Mouse (Mus musculus): ENCODE data around the gene Hdgfl3. TPM values are rescaled to one million over a fixed set of nuclear protein-coding genes. Genes with fewer than 3 reads are reported as not detected.
A peak's percentile ranks its signal among the peaks of the same experiment; 100 is the strongest.

Hdgfl3 gene
- 22.8 and 26.2 TPM in 2 replicates for polyA plus RNA-seq (2016; fragmentation: Nextera tagmentation; extraction: Ambion mirVana)

DNA sequence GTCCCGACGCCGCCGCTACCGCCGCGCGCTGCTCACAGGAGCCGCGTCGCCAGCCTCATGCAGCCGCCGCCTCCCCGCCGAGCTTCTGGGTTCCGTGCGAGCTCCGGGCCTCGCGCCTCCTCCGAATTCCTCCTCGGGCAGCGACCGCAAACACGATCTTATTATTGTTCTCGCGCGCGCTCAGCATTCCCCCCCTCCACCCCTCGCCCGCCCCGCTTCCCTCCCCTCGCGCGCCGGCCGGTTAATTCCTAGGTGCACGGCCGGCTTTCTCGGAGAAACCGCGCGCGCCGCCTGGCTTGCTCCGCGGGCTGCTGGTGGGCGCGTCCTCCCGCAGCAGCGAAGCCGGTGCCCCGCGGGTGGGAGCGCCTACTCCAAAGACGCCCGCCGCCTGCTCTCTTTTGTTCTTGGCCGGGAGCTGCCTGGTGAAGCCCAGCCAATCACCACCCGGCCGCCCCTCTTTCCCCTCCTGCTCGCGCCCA lies at the start of gene Hdgfl3:
Gene Hdgfl3 (minus strand): TSS at position 207 of the 479 bp plus-strand sequence.
- H3K4me3 ChIP-seq, result peak within 1 kb of the TSS; percentile 89
- DNase-seq (ENCODE audit: low spot score), result peak; percentile 85
- no peaks in the 10 kb centered on the region for H3K36me3 ChIP-seq
- H3K9me3 ChIP-seq (replicated peaks), result no peaks in the 10 kb centered on the region
- peaks cover 32% of the 10 kb centered on the region for H3K4me1 ChIP-seq
- peaks cover 24% of the 10 kb centered on the region for H3K27me3 ChIP-seq (ENCODE audit: low read depth, poor library complexity, severe bottlenecking)
- WGBS, result under 1% methylated on average over 46 of the region's 63 CpGs
- H3K27ac ChIP-seq (replicated peaks), result peak within 1 kb of the TSS; percentile 98

DNA sequence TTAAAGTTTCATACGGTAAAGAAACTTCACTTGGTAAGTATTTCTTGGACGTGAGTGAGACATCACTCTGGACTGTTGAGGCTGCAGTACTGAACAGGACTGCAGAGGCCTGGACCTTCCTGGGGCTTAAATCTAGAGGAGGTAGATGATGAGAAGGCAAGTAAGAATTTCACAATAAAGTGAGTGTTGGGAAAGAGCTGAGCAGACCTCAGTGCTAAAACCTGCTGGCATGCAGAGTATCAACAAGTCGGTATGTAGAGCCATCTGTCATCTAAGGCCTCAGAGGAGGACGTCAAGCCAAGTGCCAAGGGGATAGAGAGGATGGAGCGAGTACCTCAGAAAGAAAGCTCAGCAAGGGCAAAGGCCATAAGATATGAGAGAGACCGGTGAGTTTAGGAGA lies 49.4 kb upstream of the Hdgfl3 start:
- DNase-seq (ENCODE audit: low spot score), result no peak
- H3K4me1 ChIP-seq, result no peaks in the 10 kb centered on the region
- H3K27ac ChIP-seq (replicated peaks), result no peak overlapping the region
- H3K36me3 ChIP-seq, result no peaks in the 10 kb centered on the region
- 87% methylated on average over 6 of the region's 6 CpGs for WGBS
- H3K4me3 ChIP-seq, result no peak overlapping the region
- peaks cover 29% of the 10 kb centered on the region for H3K27me3 ChIP-seq (ENCODE audit: low read depth, poor library complexity, severe bottlenecking)
- no peaks in the 10 kb centered on the region for H3K9me3 ChIP-seq (replicated peaks)

DNA sequence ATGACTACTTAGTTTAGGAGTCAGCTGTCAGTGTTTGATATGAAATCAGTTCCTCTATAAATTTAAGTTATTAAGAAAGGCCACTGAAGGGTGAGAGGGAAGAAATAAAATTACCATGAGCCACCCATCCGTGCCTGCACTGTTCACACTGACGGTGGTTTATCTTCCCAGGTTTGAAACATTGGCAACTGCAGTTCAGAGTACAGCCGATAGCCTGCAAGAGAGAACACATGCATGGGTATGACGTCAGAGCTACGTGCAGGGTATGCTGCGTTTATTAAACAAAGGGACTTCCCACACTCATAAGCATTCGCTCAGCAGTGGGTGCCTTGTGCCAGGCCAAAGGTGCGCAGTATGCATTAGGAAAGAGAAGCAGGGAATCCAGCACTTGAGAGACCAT lies 44.0 kb upstream of the Hdgfl3 start:
- Histone ChIP-seq H3K36me3 (no peaks in the 10 kb centered on the region), H3K27ac (replicated peaks) (no peak overlapping the region), H3K27me3 (ENCODE audit: low read depth, poor library complexity, severe bottlenecking) (no peaks in the 10 kb centered on the region), H3K4me3 (no peak overlapping the region), H3K4me1 (no peaks in the 10 kb centered on the region), H3K9me3 (replicated peaks) (no peaks in the 10 kb centered on the region)
- no peak for DNase-seq (ENCODE audit: low spot score)
- WGBS, result 87% methylated on average over 8 of the region's 8 CpGs

DNA sequence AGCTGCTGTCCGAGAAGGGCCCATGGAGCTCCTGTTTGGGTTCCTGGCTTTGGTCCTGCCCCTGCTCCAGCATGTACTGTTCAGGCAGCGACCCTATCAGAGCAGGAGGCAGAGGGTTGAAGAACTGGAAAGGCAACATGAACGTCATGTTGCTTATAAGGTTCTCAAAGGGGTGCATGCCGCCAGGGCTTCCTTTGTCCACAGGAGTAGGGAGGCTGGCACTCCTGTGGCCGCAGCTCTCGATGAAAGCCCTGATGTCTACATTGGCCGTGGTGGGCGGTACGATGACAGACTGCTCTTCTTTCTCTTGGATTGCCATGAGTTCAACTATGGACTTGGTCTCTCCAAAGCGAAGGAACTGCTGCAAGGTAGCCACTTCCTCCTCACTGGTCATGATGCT lies 40.3 kb upstream of the Hdgfl3 start:
- Histone ChIP-seq H3K4me1 (no peaks in the 10 kb centered on the region), H3K27ac (replicated peaks) (no peak overlapping the region), H3K4me3 (no peak overlapping the region), H3K27me3 (ENCODE audit: low read depth, poor library complexity, severe bottlenecking) (no peaks in the 10 kb centered on the region), H3K9me3 (replicated peaks) (no peaks in the 10 kb centered on the region), H3K36me3 (no peaks in the 10 kb centered on the region)
- WGBS, result 92% methylated on average over 10 of the region's 10 CpGs
- no peak for DNase-seq (ENCODE audit: low spot score)

DNA sequence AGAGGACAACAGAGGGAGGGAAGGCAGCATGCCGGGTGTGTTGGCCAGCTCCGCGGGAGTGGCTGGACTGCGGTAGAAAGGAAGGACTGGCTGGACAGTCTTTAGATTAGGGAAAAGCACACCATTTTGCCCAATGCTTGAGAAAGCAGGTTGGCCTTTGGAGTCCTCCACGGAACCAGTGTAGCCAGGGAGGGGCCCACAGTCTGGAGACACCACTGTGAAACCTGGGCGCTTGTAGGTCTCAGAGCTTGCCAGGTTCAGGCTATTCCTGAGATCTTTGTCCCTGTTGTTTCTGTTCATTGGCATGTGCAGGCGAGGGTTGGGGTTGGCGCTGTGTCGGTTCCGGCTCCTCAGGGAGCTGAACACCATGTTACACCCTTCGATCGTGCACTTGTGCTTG lies 39.7 kb upstream of the Hdgfl3 start:
- Histone ChIP-seq H3K9me3 (replicated peaks) (no peaks in the 10 kb centered on the region), H3K4me3 (no peak overlapping the region), H3K4me1 (no peaks in the 10 kb centered on the region), H3K36me3 (no peaks in the 10 kb centered on the region), H3K27me3 (ENCODE audit: low read depth, poor library complexity, severe bottlenecking) (no peaks in the 10 kb centered on the region), H3K27ac (replicated peaks) (no peak overlapping the region)
- WGBS, result 95% methylated on average over 12 of the region's 12 CpGs
- DNase-seq (ENCODE audit: low spot score), result no peak

DNA sequence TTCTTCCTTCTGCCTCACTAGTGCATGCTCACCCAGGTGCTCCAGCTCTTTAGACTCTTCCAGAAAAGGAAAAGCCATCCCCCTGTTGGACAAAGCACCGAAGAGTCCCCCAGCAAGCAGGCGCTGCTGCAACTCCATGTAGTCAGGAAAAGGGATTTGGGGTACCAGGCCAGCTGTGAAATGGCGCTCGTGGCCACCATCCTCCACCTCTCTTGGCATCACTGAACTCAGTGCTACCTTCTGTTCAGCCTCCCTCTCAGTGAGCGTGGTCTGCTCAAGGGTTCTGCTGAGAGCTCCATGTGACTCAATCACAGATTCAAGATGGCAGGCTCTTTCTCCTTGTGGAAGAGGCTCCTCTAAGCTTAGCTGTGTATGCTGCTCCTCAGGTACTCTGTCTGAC lies 39.1 kb upstream of the Hdgfl3 start:
- H3K4me1 ChIP-seq, result no peaks in the 10 kb centered on the region
- 93% methylated on average over 5 of the region's 5 CpGs for WGBS

DNA sequence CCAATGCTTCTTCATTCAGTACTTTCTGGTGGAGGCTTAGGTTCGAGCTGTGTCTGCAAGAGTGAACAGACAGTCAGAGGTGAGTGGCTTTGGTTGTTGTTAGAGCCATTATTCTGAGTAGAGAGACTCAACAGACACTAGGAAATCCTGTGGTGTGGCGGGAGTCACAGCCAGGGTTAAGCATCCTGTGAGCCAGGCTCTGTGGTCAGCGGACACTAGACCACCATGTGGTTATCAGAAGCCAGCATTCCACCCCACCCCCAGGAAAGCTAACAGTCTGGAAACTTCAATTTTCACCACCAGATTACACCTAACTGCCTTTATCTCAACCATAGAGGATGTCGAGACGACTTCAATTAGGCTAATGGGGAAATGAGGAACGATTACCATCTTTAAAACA lies 34.7 kb upstream of the Hdgfl3 start:
- DNase-seq (ENCODE audit: low spot score), result no peak
- no peaks in the 10 kb centered on the region for H3K4me1 ChIP-seq
- 75% methylated on average over 6 of the region's 6 CpGs for WGBS
- H3K36me3 ChIP-seq, result no peaks in the 10 kb centered on the region
- H3K4me3 ChIP-seq, result no peak overlapping the region
- H3K9me3 ChIP-seq (replicated peaks), result no peaks in the 10 kb centered on the region
- no peaks in the 10 kb centered on the region for H3K27me3 ChIP-seq (ENCODE audit: low read depth, poor library complexity, severe bottlenecking)
- no peak overlapping the region for H3K27ac ChIP-seq (replicated peaks)

More for the DNA sequence above, 39.1 kb upstream of the Hdgfl3 start:
- Histone ChIP-seq H3K9me3 (replicated peaks) (no peaks in the 10 kb centered on the region), H3K27me3 (ENCODE audit: low read depth, poor library complexity, severe bottlenecking) (no peaks in the 10 kb centered on the region), H3K4me3 (no peak overlapping the region), H3K36me3 (no peaks in the 10 kb centered on the region), H3K27ac (replicated peaks) (no peak overlapping the region)
- DNase-seq (ENCODE audit: low spot score), result no peak

DNA sequence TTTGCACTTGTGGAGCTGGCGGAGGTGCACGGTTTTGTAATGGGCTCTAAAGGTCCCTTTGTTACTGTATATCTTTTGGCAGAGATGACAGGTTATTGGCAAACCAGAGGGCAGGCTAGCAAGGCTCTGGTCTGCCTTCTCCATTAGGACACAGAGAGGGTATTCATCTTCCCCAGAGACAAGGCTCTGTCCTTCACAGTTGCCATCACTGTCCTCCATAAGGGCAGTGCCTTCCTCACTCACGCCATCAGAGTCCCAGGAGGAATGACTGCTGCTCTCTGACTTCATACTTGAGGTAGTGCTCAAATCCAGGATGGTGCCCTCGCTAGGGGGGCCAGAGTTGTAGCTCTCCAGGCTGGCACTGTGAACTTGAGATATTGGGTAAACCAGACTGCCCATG lies 34.2 kb upstream of the Hdgfl3 start:
- Histone ChIP-seq H3K36me3 (no peaks in the 10 kb centered on the region), H3K9me3 (replicated peaks) (no peaks in the 10 kb centered on the region), H3K4me3 (no peak overlapping the region), H3K27ac (replicated peaks) (no peak overlapping the region), H3K4me1 (no peaks in the 10 kb centered on the region), H3K27me3 (ENCODE audit: low read depth, poor library complexity, severe bottlenecking) (no peaks in the 10 kb centered on the region)
- 81% methylated on average over 4 of the region's 4 CpGs for WGBS
- DNase-seq (ENCODE audit: low spot score), result no peak

DNA sequence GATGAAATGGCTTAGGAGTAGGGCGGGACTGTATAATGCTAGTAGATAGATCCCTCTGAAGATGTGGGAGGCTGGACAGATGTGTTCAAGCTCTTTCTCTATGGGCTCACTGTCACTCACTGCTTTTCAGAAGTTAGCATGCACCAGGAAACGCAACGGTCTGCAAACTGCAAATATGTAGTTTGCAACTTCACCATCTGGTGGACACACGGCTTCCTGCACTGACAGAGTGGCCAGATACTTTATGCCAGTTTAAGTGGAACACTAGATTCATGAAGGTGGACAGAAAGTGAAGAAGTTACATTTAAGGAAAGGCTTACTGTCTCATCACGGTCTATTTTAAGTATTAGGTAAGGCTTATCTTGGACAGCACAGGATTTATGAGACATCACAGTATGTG lies 31.9 kb upstream of the Hdgfl3 start:
- no peaks in the 10 kb centered on the region for H3K36me3 ChIP-seq
- 92% methylated on average over 5 of the region's 5 CpGs for WGBS
- no peaks in the 10 kb centered on the region for H3K27me3 ChIP-seq (ENCODE audit: low read depth, poor library complexity, severe bottlenecking)
- no peak for DNase-seq (ENCODE audit: low spot score)
- no peaks in the 10 kb centered on the region for H3K4me1 ChIP-seq
- H3K27ac ChIP-seq (replicated peaks), result no peak overlapping the region
- no peak overlapping the region for H3K4me3 ChIP-seq
- H3K9me3 ChIP-seq (replicated peaks), result no peaks in the 10 kb centered on the region

DNA sequence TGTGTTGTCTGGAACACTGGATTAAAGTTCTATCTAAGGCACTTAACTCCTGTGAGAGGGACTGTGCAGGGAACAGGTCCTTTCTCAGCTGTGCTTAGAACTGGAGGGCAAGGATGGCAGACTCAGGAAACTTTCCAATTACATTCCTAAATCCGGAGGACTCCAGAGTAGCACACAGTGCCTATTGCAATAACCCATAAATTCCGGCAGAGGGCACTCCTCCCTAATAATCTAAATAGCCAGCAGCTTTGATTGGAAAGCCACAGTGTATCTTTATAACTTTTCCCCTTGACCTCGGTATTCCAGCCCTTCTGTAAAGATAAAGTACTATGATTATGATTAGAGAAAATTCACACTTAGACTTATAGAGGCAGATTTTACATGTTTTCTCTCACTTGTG lies 25.4 kb upstream of the Hdgfl3 start:
- H3K36me3 ChIP-seq, result no peaks in the 10 kb centered on the region
- no peak for DNase-seq (ENCODE audit: low spot score)
- H3K27me3 ChIP-seq (ENCODE audit: low read depth, poor library complexity, severe bottlenecking), result no peaks in the 10 kb centered on the region
- 8% methylated on average over 3 of the region's 3 CpGs for WGBS
- H3K4me1 ChIP-seq, result no peaks in the 10 kb centered on the region
- no peak overlapping the region for H3K27ac ChIP-seq (replicated peaks)
- no peaks in the 10 kb centered on the region for H3K9me3 ChIP-seq (replicated peaks)
- no peak overlapping the region for H3K4me3 ChIP-seq

DNA sequence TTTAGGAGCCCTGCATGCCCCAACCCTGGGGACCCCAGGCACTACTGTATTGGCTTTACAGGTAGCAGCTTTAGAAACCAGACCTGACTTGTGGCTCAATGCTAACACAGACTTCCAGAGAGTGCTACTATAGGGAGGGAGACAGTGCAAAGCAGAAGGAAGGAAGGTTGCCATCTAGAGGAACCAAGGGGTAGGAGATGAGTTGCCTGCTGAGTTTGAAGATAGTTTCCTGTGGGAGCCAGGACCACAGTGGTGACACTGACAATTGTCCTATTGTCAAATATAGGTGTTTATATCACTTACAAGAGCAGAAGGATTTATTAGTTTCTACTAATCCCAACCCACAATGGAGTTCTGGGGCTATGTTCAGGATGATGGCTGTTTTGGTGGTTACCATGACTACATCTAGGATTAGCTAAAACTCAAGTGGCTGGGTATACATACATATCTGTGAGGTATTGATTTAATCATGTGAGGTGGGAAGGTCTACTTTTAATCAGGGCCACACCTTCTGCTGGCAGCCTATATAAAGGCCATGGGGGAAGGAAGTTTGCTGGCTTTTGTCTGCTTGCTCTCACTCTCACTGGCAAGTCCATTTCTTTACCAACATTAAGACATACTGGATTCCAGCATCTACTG lies 20.1 kb upstream of the Hdgfl3 start:
- Histone ChIP-seq H3K9me3 (replicated peaks) (no peaks in the 10 kb centered on the region), H3K27ac (replicated peaks) (no peak overlapping the region), H3K4me3 (no peak overlapping the region), H3K27me3 (ENCODE audit: low read depth, poor library complexity, severe bottlenecking) (no peaks in the 10 kb centered on the region), H3K4me1 (no peaks in the 10 kb centered on the region), H3K36me3 (no peaks in the 10 kb centered on the region)
- no peak for DNase-seq (ENCODE audit: low spot score)

DNA sequence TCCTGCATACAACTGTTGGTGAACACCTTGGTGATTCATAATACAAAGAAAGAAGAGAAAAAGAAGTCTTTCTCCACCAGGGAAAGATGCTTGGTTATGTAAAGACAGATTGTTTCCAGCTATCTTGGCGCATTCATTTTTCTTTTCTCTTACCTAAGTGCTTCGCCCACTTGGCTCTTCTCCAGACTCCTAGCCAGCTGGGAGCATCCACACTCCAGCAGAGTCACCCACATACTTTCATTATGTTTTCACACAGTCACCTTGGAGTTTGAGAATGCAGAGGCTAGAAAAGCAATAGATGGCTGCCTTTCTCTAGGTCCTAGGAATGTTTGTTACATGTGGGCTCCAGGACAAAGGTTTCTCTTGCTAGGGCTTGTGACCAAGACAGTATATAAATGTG lies 16.2 kb upstream of the Hdgfl3 start:
- Histone ChIP-seq H3K27ac (replicated peaks) (no peak overlapping the region), H3K36me3 (no peaks in the 10 kb centered on the region), H3K9me3 (replicated peaks) (no peaks in the 10 kb centered on the region), H3K27me3 (ENCODE audit: low read depth, poor library complexity, severe bottlenecking) (no peaks in the 10 kb centered on the region), H3K4me1 (no peaks in the 10 kb centered on the region), H3K4me3 (no peak overlapping the region)
- no peak for DNase-seq (ENCODE audit: low spot score)
- 88% methylated on average over 2 of the region's 2 CpGs for WGBS

DNA sequence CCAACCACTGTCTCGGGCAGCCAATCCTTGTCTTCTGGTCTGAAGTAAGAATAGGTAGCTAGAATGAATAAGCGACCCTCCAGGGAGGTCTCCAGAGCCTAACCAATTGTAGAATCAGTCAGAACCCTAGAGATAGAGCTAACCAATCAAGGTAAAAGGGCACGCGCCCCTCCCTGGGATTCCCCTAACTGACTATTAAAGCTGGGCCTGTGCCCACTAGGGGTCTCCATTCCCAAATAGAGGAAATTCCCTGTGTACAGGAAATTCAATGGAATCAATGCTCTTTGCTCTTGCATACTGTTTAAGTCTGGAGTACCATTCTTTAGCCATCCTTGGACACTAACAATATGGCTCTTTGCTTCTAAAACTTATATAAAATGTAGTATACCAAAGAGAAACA lies 11.1 kb upstream of the Hdgfl3 start:
- Histone ChIP-seq H3K4me1 (no peaks in the 10 kb centered on the region; the same call in 1 of the 2 replicates), H3K27me3 (ENCODE audit: low read depth, poor library complexity, severe bottlenecking) (no peaks in the 10 kb centered on the region), H3K36me3 (no peaks in the 10 kb centered on the region), H3K27ac (replicated peaks) (no peak overlapping the region), H3K9me3 (replicated peaks) (no peaks in the 10 kb centered on the region), H3K4me3 (no peak overlapping the region)
- 19% methylated on average over 4 of the region's 4 CpGs for WGBS
- peak; percentile 44 for DNase-seq (ENCODE audit: low spot score)

DNA sequence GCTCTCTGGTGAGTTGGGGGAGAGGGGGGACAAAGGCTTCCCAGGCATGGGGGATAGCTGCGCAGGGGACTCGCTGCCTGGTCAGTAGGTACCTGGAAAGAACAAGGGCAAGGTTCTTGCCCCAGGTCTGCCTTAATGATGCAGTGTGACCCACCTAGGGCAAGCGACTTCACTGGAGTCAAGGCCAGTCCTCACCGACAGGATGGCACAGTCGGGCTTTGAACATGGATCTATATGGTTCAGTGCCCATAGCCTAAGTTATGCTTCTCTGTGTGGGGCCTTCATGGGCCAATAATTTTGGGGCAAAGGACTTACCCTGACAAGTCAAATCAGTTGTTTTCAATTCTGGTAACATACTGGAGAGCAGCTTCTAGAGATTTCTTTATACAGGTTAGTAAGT lies 533 bp upstream of the Hdgfl3 start:
- no peak for DNase-seq (ENCODE audit: low spot score)

More for the DNA sequence above, 533 bp upstream of the Hdgfl3 start:
- Histone ChIP-seq H3K27me3 (ENCODE audit: low read depth, poor library complexity, severe bottlenecking) (peaks cover 24% of the 10 kb centered on the region), H3K36me3 (no peaks in the 10 kb centered on the region), H3K4me3 (peak overlapping the region; percentile 89), H3K27ac (replicated peaks) (peak overlapping the region; percentile 98), H3K9me3 (replicated peaks) (no peaks in the 10 kb centered on the region), H3K4me1 (peaks cover 32% of the 10 kb centered on the region)
- WGBS, result 6% methylated on average over 5 of the region's 5 CpGs

Measured in midbrain, embryonic 10.5 days (tissue).